Mouse (Mus musculus): ENCODE measurements around the gene Serpina1e. TPM values are rescaled to one million over a fixed set of nuclear protein-coding genes. Genes with fewer than 3 reads are reported as not detected.
"Not testable (repeated sequence)": the region's sequence is repeated elsewhere in the genome, so short reads cannot be mapped to it uniquely, and the experiment has no call there.

The Serpina1e gene
- polyA plus RNA-seq, 1 experiment from 2014 or later: not detected

DNA sequence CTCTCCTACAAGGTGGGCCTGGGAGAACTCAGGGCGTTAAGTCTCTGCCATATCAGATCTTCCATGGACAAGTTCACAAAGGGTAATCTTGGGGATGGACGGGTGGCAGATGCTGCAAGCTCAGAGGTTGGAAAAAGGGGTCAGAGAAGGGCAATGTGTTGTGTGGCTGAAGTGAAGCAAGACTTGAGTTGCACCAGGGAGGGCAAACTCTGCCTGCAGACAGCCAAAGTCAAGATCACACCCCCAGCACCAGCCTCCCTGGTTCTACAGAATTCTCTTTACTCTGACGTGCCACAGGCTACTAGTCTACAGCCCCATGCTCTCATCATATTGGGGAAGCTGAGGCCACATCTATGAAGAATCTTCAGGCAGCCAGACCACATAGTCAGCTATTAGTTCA, 5.8 kb downstream of the Serpina1e start:
- 88% methylated on average over 3 of the region's 3 CpGs for WGBS
- not testable (repeated sequence) for H3K27ac ChIP-seq; H3K36me3 ChIP-seq (replicated peaks); H3K27me3 ChIP-seq (ENCODE audit: poor library complexity, severe bottlenecking); DNase-seq (ENCODE audit: extremely low spot score, low spot score); H3K4me3 ChIP-seq; H3K4me1 ChIP-seq
- peaks cover 30% of the 10 kb centered on the region for H3K9me3 ChIP-seq

DNA sequence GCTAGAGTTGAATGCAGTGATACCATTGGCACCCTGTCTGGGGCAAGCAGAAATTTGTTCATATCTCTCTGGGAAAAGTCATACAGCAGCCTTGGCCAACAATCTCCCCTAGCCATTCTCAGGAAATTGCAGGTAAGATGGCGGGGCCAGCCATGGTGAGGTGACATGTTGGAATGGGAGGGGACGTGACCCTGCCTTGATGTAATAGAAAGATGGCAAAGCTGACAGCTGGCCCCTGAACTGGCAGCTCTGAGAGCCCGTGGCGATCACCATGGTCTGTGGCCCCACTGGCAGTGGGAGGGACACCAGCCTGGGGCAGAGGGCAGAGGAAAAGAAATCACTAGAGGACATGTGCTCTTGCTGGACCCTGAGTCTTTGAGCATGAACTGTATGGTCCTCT, 12.5 kb downstream of the Serpina1e start:
- Histone ChIP-seq H3K4me1 (no peaks in the 10 kb centered on the region), H3K27me3 (ENCODE audit: poor library complexity, severe bottlenecking) (no peaks in the 10 kb centered on the region), H3K4me3 (no peak overlapping the region), H3K27ac (no peak overlapping the region), H3K9me3 (peaks cover 57% of the 10 kb centered on the region), H3K36me3 (replicated peaks) (no peaks in the 10 kb centered on the region)
- 88% methylated on average over 4 of the region's 4 CpGs for WGBS
- no peak for DNase-seq (ENCODE audit: extremely low spot score, low spot score)

DNA sequence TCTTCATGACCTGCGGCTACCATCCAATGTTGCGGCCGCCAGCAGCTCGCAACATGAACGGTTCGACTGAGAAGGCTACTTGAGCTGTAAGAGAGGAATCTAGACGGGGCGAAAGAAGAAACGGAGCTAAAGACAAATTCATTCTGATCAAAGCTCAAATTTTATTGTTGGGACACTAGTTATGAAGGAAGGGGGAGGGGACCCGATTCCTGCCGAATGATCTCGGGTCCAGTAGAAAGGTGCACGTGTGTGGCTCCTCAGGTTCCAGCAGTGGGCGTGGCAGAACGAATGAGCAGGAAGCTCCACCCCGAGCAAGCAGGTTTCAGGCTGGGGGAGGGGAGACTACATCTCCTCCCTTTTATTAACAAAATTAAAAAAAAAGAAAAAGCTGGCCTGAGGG, 49.6 kb downstream of the Serpina1e start:
- peaks cover 31% of the 10 kb centered on the region for H3K9me3 ChIP-seq
- not testable (repeated sequence) for H3K27ac ChIP-seq; H3K36me3 ChIP-seq (replicated peaks); H3K27me3 ChIP-seq (ENCODE audit: poor library complexity, severe bottlenecking); H3K4me1 ChIP-seq; H3K4me3 ChIP-seq; DNase-seq (ENCODE audit: extremely low spot score, low spot score)
- 97% methylated on average over 13 of the region's 16 CpGs for WGBS

DNA sequence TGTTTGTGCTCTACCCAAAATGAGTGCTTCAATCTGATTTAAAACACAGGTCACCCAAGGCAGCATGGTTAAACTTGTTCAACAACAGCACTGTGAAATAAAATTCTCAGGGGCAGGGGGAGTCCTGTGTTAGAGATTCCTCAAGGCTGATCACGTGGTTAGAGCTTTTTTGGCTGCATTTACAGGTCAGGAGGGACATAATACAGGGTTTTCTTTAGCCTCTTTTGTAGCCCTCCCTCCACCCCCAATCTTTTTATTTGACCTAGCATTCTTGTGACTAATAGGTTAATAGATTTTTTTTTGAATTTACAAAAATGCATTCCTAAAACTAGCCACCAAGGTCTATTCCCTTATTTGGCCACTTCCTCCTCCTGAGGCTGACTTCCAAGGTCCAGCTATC, 51.0 kb downstream of the Serpina1e start:
- not testable (repeated sequence) for H3K4me3 ChIP-seq
- WGBS: 55% methylated on average over 1 of the region's 1 CpGs

DNA sequence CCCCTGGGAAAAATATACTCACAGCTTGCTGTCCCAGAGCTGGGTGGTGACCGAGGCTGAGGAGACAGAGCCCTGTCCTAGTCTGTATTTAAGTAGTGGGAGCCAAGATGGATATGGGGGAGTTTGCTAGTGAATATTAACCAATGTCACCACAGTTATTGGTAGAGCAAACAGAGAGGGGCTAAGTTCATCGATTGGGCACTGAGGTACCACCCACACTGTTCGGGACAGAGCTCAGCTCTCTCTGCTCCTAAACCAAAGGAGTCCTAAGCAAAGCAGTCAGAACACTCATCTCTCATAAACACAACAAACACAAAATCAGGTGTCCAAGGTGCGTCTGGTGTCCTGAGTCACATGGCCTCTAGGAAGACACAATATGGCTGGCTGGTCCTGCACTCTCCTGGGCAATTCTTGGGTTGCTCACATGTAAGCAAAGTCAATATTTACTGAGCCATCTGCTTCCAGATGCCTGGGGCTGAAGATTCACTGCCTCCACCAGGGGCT, 53.9 kb downstream of the Serpina1e start, which contains the start of gene Serpina1c:
TSS of gene Serpina1c (minus strand) at position 51 of the 504 bp plus-strand sequence.
- not testable (repeated sequence) for H3K27me3 ChIP-seq (ENCODE audit: poor library complexity, severe bottlenecking)

More for the DNA sequence above, 51.0 kb downstream of the Serpina1e start:
- H3K27me3 ChIP-seq (ENCODE audit: poor library complexity, severe bottlenecking); H3K27ac ChIP-seq; H3K36me3 ChIP-seq (replicated peaks); H3K4me1 ChIP-seq; DNase-seq (ENCODE audit: extremely low spot score, low spot score): not testable (repeated sequence)
- H3K9me3 ChIP-seq: peaks cover 32% of the 10 kb centered on the region

DNA sequence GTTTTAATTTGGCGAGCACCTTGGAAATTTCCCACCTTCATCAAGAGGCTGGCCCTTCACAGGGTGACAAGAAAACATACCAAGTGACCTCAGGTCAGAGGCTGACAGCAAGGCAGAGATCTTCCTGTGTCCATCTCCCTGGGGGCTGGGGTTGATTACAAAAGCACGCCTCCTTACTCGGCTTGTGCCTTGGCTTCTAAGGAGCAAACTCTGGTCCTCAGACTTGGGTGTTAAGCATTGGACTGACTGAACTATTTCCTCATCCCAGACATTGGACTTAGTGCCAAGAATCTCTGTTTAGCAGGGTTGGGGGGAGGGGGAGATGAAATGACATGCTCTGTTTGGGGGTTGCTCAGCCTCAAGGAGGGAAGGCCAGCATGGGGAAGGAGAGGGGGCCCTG, 56.8 kb downstream of the Serpina1e start:
- H3K27ac ChIP-seq; H3K4me3 ChIP-seq; DNase-seq (ENCODE audit: extremely low spot score, low spot score); H3K36me3 ChIP-seq (replicated peaks); H3K27me3 ChIP-seq (ENCODE audit: poor library complexity, severe bottlenecking); H3K4me1 ChIP-seq: not testable (repeated sequence)
- peaks cover 37% of the 10 kb centered on the region for H3K9me3 ChIP-seq
- WGBS: 97% methylated on average over 3 of the region's 3 CpGs

More for the DNA sequence above, 53.9 kb downstream of the Serpina1e start, which contains the start of gene Serpina1c:
- WGBS: 90% methylated on average over 4 of the region's 4 CpGs
- DNase-seq (ENCODE audit: extremely low spot score, low spot score); H3K36me3 ChIP-seq (replicated peaks); H3K4me3 ChIP-seq; H3K27ac ChIP-seq; H3K4me1 ChIP-seq: not testable (repeated sequence)
- H3K9me3 ChIP-seq: peaks cover 42% of the 10 kb centered on the region

Other genes starting within 250 kb of the Serpina1e start
- not detected in 2 replicates for gene Serpina1d, start 185.4 kb downstream of the Serpina1e start, polyA plus RNA-seq (2016; fragmentation: Nextera tagmentation; extraction: Ambion mirVana)
- 0.10 TPM in 1 of 2 replicates, not detected in the other for gene Serpina1b, start 128.6 kb downstream of the Serpina1e start, polyA plus RNA-seq (2016; fragmentation: Nextera tagmentation; extraction: Ambion mirVana)
- not detected in 2 replicates for gene Serpina1a, start 95.4 kb downstream of the Serpina1e start, polyA plus RNA-seq (2016; fragmentation: Nextera tagmentation; extraction: Ambion mirVana)
- not detected in 2 replicates for gene Serpina1c, start 54.1 kb downstream of the Serpina1e start, polyA plus RNA-seq (2016; fragmentation: Nextera tagmentation; extraction: Ambion mirVana)
- not detected in 2 replicates for gene Serpina11, start 31.0 kb upstream of the Serpina1e start, polyA plus RNA-seq (2016; fragmentation: Nextera tagmentation; extraction: Ambion mirVana)
- not detected in 2 replicates for gene Serpina9, start 54.8 kb upstream of the Serpina1e start, polyA plus RNA-seq (2016; fragmentation: Nextera tagmentation; extraction: Ambion mirVana)
- not detected in 2 replicates for gene Serpina12, start 85.5 kb upstream of the Serpina1e start, polyA plus RNA-seq (2016; fragmentation: Nextera tagmentation; extraction: Ambion mirVana)
- not detected in 2 replicates for gene Serpina5, start 142.1 kb upstream of the Serpina1e start, polyA plus RNA-seq (2016; fragmentation: Nextera tagmentation; extraction: Ambion mirVana)
- not detected in 2 replicates for gene Serpina3a, start 153.7 kb upstream of the Serpina1e start, polyA plus RNA-seq (2016; fragmentation: Nextera tagmentation; extraction: Ambion mirVana)
- gene Serpina3b, start 169.0 kb upstream of the Serpina1e start, polyA plus RNA-seq (2016; fragmentation: Nextera tagmentation; extraction: Ambion mirVana): not detected in 2 replicates
- not detected in 2 replicates for gene Serpina3c, start 194.9 kb upstream of the Serpina1e start, polyA plus RNA-seq (2016; fragmentation: Nextera tagmentation; extraction: Ambion mirVana)